Mouse (Mus musculus) embryo, embryonic 11 days (tissue): ENCODE data around the gene Efcab6.

Source experiments
- DNase-seq: peaks from one replicate; pipeline ENCODE4 v3.0.0-alpha.2; 2015

Efcab6 gene

DNA sequence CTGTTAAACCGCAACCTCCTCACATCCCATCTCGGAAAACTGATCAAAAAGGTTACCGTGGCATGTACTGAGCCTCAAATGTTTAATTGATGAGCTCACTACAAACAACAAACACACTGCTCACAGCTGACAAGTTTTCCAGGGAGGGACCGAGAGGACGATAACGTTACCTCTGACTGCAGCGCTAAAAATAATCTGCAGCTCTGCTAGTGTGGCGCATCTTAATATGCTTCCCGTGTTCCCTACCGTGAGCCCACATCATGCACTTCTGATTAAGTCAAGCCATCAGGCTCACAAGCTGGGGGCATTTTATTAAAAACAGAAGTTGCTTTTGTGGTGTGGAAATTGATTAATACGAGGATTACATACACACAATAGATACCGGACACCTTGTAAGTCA lies 97.4 kb downstream of the Efcab6 start:
- no peak for DNase-seq

DNA sequence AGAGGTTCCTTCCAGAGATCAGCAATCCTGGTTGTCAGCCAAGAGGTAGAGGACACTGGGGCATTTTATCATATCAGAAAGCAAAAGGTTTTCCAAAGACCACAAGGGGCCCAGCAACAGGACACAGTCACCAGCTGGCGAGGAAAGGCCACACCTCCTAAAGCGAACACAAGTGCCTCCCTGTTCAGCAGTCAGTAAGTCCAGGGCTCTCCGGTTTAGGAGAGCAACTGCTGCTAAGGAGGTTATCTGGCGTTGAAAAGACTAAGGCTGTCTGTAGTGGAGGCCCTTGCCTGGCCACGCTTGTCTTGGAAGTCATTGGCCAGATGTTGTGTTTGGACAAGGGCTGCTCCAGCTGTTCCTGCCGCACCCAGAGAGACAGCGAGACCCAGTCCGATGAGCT lies 100.1 kb downstream of the Efcab6 start:
- no peak for DNase-seq

DNA sequence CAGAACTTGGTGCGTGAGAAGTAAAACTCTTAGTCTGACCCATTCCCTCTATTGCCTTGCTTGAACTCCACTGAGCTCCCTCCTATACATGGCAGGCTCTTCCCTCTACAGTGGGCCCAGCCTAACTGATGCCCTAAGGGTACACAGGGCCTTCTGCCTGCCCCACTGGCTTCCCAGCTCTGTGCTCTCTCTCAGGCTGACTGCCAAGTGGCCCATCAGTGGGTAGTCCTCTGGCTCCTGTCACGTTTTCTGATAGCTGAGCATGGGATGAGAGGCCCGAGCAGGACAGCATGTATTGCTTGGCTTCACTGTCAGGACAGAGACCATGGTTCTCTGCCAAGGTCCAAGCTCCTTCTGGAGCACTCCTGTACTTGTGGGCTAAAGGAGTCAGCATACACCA lies 106.8 kb downstream of the Efcab6 start:
- DNase-seq: no peak

DNA sequence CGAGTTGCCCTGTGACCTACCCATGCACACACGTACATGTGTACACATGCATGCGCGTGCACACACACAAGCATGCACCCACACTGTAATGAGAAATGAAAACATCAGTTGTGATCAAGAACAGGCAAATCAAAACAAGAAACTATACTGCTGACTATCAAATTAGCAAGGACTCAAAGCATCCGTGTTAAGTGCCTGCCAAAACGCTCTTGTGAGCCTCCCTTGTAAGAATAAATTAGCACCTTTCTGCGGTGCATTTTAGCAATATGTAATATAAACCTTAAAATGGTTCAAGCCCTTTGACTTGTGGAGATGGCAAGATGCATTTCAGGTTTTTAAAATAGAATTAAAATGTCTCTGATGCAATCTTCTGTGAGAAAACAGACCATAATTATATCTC lies 108.2 kb downstream of the Efcab6 start:
- no peak for DNase-seq

DNA sequence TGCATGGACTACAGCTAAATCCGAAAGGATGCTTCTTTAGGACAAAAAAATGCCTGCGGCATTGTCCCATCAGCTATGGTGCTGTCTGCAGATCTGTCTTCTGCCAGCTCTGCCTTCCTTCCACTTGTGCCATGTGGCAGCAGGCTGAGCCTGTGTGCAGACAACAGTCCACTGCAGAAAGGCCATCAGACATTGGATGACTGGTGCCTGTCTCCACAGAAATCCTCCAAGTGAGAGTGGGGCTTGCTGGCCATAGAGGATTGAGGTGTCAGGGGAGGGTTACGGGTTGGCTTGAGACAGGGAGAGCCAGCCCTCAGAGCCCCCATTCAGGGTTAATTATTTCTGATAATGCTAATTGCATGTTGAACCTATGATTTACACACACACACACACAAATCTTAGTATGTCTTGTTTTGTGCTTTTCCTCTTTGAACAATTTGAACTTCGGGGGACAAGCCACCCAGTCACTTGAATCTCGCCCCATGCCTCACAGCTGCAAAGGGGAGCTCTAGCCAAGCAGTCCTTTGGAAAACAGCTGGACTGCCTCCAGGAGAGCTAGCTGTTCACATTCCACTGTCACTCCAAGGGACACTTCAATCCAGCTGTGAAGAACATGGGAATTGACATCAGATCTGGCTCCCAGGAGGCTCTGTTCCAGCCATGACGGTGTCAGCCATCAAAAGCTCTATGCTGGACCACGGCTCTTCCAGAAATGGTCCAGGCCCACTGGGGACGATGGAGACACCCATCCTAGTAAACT lies 109.1 kb downstream of the Efcab6 start:
- no peak for DNase-seq

DNA sequence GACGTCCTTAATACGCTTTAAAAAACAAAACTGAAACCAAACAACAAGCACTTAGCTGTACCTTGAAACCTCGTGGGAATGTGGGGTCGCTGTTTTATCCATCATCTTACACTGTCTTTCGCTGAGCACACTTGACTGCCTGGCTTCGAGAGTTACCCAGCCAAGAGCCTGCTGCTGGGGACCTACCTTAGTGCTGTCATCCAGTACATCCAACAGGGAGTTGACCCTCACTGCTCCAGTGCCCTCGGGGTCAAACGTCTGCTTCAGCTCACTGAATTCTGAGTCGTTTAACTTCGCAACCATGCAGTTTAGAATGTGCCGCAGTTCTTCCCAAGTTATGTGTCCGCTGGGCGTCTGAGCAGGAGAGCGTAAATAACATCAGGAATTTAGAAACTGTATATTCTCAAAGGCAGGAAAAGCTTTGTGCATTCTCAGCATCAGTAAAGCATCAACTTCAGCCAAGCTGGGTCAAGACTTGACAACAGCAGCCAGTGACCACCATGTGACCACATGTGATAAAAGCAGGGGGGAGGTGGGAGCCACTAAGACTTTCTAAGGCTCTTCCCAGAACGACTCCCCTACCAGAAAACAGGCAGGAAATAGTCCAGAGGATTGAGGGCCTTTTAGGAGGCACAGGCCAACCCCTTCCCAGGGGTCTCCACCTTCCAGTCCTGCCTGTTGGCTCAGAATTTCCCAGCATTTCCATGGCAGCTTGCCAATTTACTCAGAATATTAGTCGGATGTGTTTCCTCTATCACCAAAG lies 115.3 kb downstream of the Efcab6 start:
- DNase-seq: peak; percentile 21

DNA sequence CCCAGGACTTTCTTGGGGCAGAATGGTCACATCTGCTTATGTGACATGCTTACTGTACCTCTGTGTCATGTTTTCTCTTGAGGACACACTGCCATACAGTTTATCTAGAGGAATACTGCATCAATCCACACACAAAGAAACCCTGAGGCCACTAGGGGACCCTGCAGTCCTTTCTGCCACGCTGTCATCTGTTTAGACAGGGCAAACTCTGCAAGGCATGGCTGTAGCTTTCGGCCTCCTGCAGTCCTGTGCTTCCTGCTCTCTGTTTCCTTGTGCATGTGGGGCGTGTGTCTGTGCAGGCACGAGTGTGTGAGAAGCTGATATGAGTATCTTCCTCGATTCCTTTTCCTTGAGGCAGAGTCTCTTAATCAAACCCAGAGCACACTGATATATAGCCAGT lies 125.5 kb downstream of the Efcab6 start:
- DNase-seq: peak; percentile 19

DNA sequence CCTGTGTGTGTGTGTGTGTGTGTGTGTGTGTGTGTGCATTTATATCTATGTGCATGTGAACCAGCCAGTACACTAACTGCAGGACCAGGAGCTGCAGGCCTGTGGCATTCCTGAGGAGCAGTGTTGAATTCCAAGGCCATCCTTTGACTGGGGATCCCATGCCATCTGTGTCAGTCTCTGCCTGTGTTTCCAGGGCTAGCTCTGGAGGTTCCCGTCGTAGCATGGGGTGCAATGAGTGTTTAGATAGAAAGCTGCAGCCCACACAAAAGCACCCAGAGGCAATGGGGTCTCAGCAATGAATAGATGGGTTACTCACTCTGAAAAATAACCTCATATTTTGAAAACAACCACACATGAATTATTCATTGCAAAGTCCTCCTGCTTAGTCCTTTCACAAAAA lies 126.7 kb downstream of the Efcab6 start:
- no peak for DNase-seq

DNA sequence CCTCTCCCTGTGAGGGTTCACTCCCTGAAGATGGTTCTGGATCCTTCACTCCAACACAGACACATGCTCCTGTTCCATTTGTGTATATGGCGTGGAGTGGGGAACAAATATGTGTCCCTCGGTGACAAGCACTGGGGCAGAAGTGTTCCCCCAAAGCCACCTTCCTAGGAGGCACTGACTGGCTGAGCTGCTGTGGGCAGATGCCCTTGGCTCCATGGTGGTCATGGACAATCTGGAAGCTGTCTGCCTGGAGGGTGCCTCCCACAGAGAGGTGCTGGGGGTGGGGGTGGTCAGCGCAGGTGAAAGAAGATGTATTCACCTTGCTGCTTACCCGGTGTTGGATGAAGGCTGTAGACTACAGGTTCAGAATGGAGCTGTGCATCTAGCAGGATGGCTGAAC lies 128.7 kb downstream of the Efcab6 start:
- DNase-seq: no peak

DNA sequence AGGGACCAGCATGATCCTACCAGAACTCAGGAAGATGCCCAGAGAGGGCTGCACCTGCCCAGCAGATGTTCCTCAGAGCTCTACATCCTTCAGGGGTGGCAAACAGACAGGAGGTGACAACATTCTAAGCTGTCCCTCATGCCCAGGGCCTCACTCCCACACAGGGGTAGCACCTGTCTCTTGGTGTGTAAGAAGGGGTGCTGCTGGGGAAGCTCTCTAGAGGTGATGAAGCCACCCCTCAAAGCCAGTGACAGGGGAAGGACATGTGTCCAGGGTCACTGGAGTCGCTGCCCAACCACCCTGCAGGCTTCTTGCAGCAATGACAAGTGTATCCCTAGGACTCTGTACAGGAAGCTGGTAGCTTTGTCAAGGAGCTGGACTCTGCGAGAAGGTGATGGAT lies 130.4 kb downstream of the Efcab6 start:
- DNase-seq: no peak

DNA sequence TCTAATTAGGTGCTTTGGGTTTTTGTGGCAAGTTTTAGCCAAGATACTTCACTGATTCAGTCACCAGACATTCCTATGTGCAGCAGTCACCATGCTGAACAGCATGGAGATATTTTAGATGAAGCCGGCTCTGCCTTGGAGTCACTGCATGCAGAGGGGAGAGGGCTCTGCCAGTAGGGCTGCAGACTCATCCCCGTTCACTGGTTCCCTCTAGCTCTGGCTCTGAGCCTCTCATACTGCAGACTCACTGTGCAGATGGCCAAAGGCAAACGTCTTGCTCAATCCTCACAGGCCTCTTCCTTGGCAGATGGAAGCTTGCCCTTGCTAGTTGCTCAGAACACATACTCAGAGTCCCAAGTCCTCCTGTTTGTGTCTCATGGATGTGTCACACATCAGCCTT lies 139.8 kb downstream of the Efcab6 start:
- DNase-seq: no peak

DNA sequence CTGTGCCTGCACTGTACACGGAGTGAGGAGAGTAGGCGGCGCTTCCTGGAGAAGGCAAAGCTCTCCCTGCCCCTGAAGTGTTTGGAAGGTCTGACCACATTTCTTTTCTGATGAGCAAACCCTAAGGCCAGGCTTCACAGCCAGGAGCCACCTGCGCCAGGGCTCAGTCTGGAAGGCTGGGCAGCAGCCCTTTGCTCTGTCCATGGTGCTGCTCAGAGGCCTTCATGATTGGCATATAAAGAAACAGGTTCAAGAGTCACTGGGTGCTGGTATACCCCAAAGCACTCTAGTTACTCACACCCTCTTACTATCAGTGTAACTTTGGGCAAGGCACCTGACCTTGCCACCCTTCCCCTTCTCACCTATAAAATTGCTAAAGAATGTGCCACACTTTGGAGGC lies 140.5 kb downstream of the Efcab6 start:
- peak; percentile 76 for DNase-seq

DNA sequence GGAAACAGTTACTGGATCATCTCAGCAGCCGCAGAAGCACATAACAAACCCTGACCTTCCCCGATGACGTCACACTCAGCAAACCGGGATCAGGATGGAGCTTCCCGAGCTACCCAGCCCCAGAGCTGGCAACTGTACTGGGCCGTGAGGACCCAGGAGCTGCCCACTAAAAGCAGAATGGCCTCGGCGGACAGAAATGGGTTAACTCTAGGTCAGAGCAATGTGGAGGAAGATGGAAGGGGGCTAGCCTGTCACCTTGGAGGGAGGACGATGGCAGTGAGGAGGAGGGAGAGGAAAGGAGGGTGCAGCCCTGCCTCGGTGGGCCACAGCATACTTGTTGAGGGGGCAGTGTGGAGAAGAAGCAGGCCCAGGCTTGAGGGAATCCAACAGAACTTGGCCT lies 149.8 kb downstream of the Efcab6 start:
- no peak for DNase-seq

DNA sequence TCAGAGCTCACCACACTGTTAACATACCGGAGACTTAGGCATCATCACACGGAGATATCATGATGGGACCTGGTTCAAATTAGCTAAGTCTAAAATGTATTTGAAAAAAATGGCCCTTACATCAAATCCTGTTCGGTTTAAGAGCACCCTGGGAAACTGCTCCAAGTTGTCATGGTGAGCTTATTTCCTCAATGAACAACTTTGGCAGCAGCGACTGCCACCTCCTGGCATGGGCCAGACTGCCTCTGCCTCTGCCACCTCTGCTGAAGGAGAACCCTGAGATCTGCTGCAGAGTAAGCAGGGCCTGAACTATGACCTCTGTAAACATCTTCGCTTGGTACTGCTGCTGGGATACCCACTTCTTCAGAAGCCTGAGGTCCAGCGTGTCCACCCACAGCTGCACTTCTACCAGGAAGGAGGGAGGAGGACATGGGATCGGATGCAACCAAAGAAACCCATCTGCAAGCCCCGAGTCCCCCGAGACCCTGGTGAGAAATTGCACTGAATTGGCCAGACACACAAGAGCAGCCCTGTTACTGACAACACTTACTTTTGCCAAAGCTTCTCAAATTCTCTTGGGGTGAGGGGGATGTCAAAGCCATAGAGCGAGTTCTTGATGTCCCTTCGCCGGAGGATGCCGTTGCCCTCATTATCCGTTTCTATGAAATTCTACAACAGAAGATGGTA lies 152.0 kb downstream of the Efcab6 start:
- no peak for DNase-seq

DNA sequence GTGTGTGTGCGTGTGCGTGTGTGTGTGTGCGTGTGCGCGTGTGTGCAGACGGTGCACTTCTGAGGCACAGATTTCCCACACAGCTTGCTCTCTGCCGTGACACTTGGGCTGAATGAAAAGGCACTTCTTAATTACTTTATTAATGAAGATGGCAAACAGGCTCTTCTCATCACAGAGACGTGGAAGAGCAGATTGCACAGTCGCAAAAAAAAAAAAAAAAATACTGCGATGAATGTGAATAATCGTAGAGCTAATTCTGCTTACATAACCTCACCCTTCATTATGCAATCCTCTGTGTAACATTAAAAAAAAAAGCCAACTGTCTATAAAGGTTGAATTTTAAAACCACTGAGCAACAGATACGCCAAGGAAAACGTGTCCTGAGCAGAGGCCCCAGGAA lies 158.7 kb downstream of the Efcab6 start:
- DNase-seq: no peak

DNA sequence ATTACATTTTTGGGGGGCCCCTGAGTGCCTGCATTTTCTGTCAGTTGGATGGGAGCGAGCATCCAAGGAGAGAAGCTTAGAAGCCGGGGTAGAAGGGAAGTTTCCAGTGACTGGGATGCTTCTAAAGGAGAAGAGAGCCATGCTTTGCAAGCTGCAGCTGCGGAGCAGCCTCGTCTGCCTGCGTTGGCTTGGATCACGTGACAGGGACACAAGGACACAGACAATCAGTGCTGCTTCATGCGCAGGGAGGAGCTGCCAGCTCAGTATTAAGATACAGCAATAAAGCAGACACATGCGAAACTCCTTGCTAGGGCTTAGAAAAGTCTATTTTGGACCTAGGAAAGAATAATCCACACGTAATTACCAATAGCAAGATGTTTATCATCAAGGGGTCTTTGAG lies 167.9 kb downstream of the Efcab6 start:
- peak; percentile 37 for DNase-seq

DNA sequence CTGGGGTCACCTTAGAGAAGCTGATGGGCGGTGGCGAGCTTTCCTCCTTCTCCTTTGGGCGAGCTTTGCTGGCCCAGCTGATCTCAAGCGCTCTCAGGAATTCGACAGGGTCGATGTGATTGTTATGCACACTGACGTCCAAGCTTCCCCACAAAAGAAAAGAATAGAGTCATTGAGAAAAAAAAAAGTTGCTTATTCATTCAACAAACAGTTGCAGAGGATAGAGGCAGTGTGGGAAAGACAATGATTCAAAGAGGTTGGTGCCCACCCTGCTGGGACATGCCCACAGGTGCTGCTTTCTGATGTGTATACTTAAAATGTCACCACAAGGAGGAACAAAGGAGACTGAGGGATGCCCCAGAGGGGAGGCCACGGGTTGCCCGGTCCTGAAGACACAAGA lies 169.2 kb downstream of the Efcab6 start:
- DNase-seq: no peak

DNA sequence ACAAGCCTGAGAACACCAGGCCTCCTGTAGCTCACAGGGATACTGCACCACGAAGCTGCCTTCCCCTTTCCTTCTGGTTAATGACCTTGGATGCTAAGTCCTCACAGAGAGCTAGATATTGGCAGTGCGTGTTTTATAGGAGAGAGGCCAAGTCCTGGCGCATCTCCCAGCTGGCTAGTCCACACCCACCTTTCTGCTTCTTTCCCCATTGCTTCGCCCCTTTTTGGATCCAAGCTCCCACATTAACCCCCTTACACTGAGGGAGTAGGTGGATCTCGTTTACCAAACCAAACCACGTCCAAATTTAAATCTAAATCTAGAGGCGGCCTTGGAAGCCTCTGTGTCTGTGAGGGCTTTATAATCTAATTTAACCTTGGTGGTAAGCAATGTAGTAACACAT lies 170.9 kb downstream of the Efcab6 start:
- DNase-seq: no peak

DNA sequence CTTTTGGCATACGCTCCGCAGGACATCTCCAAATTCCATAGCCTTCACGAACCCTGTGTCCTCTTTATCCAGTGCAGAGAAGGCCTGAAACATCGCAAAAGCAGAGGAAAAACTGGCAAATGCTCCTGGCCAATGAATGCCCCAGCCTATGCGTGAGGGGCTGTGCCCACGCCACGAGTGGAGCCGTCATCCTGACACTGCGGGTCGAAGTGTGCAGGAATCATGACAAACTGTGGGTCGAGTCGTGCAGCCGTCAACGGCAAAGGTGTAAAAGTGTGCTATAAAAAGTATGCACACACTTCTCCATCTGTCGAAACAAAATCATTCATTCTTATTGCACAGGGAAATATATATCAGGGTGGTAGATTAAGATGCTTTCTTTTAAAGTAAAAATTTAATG lies 172.3 kb downstream of the Efcab6 start:
- DNase-seq: no peak

DNA sequence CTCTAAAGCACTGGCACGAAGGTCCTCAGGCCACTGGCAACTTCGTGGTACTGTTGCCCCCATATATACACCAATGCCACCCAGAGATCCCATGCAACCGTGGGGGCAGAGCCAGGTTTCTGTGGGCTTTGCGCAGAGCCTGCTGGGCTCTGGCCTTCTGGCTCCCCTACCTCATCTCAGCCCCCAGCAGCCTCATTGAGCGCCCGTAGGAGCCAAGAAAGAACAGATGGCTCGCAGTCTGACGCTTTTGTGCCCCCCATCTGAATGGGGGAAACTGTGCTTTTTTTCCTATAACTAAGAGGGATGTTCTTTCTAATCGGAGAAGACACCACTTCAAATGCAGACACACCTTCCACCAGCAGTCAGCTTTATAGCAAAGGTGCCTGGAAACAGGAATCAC lies 180.9 kb downstream of the Efcab6 start:
- no peak for DNase-seq

DNA sequence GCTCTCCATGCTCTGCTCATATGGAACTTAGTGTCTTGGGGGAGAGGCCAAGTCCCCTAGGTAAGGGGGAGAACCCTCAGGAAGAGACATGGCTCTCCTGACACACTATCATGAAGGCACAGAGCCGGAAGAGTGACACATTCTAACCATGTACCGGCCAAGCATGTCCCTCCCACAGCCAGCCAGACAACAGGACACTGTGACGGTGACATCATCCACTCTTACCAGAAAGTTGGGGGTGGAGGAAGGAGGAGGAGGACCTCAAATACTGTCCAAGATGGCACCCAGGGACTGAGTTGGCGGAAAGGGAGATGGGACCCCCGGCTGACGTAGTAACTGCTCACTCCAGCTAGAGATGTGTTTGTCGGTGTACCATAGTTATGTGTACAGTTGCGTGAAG lies 181.4 kb downstream of the Efcab6 start:
- no peak for DNase-seq

DNA sequence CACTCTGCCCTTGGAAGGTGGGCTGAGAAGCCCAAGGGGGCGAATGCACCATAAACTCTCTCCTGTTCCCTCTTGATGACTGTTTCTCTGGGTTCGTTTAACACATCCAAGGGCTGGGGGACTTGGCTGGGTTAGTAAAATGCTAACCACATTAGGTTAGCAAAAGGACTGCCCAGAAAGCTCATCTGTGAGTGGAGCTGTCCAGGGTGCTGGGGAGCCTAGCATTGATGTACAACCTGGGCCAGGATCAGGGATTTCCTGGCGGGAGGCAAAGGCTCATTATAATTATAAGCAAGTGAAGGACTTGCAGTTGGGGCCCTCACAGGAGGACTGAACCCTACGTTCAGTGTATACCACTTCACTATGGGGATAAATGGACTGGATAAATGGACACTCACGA lies 185.3 kb downstream of the Efcab6 start:
- DNase-seq: peak; percentile 83

DNA sequence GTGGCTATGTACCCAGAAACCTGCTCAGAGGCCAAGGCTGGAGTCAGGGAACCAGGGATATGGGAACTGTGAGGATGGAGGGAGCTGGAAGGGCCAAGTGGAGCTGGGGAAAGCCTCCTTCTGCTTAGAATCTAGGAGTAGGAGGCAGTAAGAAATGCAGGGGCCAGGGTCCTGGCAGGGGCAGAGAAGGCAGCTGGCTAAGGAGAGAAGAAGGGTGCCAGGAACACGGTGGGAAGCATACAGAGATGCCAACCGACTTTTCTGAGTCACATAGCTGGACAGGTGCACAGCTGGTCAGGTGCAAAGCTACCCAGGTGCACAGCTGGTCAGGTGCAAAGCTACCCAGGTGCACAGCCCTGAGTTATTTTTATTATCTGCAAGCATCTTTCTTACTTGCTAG lies 187.3 kb downstream of the Efcab6 start:
- no peak for DNase-seq
